ENCODE assay signal across 8 mouse cellular contexts in the genomic region with DNA sequence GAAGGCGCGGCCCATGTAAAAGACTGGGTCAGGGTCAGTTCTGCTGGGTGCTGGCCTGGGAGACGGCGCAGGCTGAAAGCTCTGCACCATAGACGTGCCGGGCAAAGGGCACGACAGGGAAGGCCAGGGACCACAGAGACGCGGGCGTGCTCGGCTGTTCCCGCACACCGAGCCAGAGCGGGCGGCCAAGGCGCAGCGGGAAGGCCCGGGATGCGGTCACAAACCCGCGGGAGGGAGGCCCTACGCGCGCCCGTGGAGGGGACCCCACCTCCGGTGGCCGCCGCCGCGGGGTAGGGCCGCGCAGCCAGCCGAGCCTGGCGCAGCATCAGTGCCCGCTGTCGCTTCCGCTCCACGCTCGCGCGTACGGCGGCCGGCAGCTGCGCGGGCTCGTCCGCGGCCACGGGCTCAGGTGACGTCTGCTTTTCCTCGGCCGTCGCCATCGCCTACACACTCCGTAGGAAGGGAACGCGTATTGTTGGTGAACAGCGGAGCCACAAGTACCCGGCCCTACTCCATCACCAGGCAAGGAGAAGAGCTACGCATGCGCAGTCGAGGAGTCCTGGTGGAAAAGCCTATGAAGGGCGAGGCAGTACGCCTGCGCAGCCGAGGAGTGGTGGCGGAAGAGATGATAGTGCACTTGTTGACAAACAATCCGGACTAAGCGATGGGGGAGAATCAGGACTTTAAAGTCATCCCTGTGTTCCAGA. TPM values are rescaled to one million over a fixed set of nuclear protein-coding genes. Genes with fewer than 3 reads are reported as not detected.
A peak's percentile ranks its signal among the peaks of the same experiment; 100 is the strongest.
DNase-seq lines count a peak whose midpoint lies in the region; ATAC-seq lines count a peak whose summit lies in the region.

A gene (minus strand): TSS at position 531 of the 707 bp plus-strand sequence.

- H3K27ac ChIP-seq in forebrain, embryonic 14.5 days (ENCODE audit: low read depth, low read length) = peak within 1 kb of the TSS; percentile 93
- peak within 1 kb of the TSS; percentile 94 for H3K27ac ChIP-seq in neural tube, embryonic 15.5 days (replicated peaks)

- H3K27me3 ChIP-seq in forebrain, embryonic 14.5 days (replicated peaks; ENCODE audit: control insufficient read depth, insufficient read depth, low read length) = no peaks in the 10 kb centered on the region; the same call in 1 of the 2 replicates
- H3K27me3 ChIP-seq in neural tube, embryonic 15.5 days (replicated peaks) = peaks cover 16% of the 10 kb centered on the region

- peak; percentile 98 for ATAC-seq in forebrain, embryonic 14.5 days
- ATAC-seq in neural tube, embryonic 15.5 days (ENCODE audit: low FRiP score) = peak; percentile 96

- peak within 1 kb of the TSS; percentile 84 for H3K4me3 ChIP-seq in forebrain, embryonic 14.5 days (ENCODE audit: low read depth, low read length)
- H3K4me3 ChIP-seq in neural tube, embryonic 15.5 days (replicated peaks) = peak within 1 kb of the TSS; percentile 81

- intact Hi-C loops in heart, postnatal 14 days (cut with DNase I) = no loop called here

- DNase-seq in ES-CJ7 (ENCODE audit: low read depth, low spot score) = peak; percentile 97
- DNase-seq in cerebellum, adult 11 months = peak; percentile 95
- peak; percentile 99 for DNase-seq in forebrain, embryonic 14.5 days (ENCODE audit: low spot score)
- peak; percentile 95 to 96 for DNase-seq in heart, postnatal 14 days
- DNase-seq in layer of hippocampus, adult 11-12 months (ENCODE audit: low spot score) = peak; percentile 97
- DNase-seq in lung, adult 18-20 months = peak; percentile 94 to 96
- peak; percentile 92 for DNase-seq in testis, postnatal 14 days (ENCODE audit: low spot score)

- no peaks in the 10 kb centered on the region for H3K9me3 ChIP-seq in forebrain, embryonic 14.5 days (replicated peaks; ENCODE audit: control insufficient read depth, low read length)
- no peaks in the 10 kb centered on the region for H3K9me3 ChIP-seq in neural tube, embryonic 15.5 days (replicated peaks)

- H3K9ac ChIP-seq in forebrain, embryonic 14.5 days (ENCODE audit: low read length) = peak within 1 kb of the TSS; percentile 96
- peak within 1 kb of the TSS; percentile 95 for H3K9ac ChIP-seq in neural tube, embryonic 15.5 days (replicated peaks)

- peak within 1 kb of the TSS; percentile 81 for H3K4me2 ChIP-seq in forebrain, embryonic 14.5 days (ENCODE audit: low read length)
- peak within 1 kb of the TSS; percentile 83 for H3K4me2 ChIP-seq in neural tube, embryonic 15.5 days

- 0 out of 2 replicates have a peak, but pooled peaks cover 4% of the 10 kb centered on the region for H3K36me3 ChIP-seq in forebrain, embryonic 14.5 days (ENCODE audit: control insufficient read depth, insufficient read depth, low read length)
- peaks cover 4% of the 10 kb centered on the region for H3K36me3 ChIP-seq in neural tube, embryonic 15.5 days

- peaks cover 13% of the 10 kb centered on the region for H3K4me1 ChIP-seq in forebrain, embryonic 14.5 days (ENCODE audit: control insufficient read depth, insufficient read depth, low read length)
- H3K4me1 ChIP-seq in neural tube, embryonic 15.5 days = peaks cover 33% of the 10 kb centered on the region

- under 1% methylated on average over 70 of the region's 70 CpGs for WGBS in forebrain, embryonic 14.5 days
- WGBS in neural tube, embryonic 15.5 days = under 1% methylated on average over 70 of the region's 70 CpGs

RNA-seq across cellular contexts. Expression of the gene that starts here (rescaled TPM):
- 32.1 and 34.0 TPM in 2 replicates for polyA plus RNA-seq in forebrain, embryonic 14.5 days (2014; fragmentation: Nextera tagmentation; extraction: Ambion mirVana)
- total RNA-seq in heart, postnatal 14 days (2021) = 1 to 10 TPM; 6.5 to 9.2 TPM
- 26.4 and 27.4 TPM in 2 replicates for polyA plus RNA-seq in neural tube, embryonic 15.5 days (2015; fragmentation: Nextera tagmentation; extraction: Ambion mirVana)

Comparison
In these comparisons a context has a peak if more than half of its experiments do, and no peak if none do; other contexts are left out.
1. Peak in every context shown above with its lines: DNase-seq, ATAC-seq, H3K4me3 ChIP-seq and H3K27ac ChIP-seq.